Mouse (Mus musculus) kidney, postnatal 4 days (tissue): ENCODE results near the gene Fam173a.
A peak's percentile ranks its signal among the peaks of the same experiment; 100 is the strongest.

ENCODE experiments used
- DNase-seq, 2 experiments: peaks; one replicate each; pipeline ENCODE4 v3.0.0; 2021; ENCODE audit warnings: mixed read lengths in 2 of 2

Gene Fam173a

DNA sequence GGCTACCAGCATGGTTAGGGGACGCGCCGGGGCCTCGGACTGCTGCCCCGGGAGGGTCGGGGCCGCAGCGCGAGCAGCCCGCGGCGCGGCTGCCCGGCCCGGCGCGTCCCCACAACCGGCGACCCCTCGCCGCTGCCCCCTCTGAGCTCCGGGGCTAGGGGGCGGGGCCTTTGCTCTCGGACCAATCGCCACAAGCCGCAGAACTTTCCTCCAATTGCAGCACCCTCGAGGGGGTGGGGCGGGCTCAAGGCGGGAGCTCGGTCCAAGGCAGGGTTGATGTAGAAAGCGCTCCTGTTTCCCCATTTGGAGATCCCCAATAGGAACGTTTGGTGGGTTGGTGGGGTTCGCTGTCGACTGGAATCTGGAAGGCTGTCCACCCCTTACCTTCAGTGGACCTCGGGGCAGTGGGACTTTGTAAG lies 4.3 kb upstream of the Fam173a start, which contains the start of gene Metrn:
Metrn (minus strand) TSS at position 186 of the 419 bp plus-strand sequence.
- peak; percentile 94 to 96 for DNase-seq

DNA sequence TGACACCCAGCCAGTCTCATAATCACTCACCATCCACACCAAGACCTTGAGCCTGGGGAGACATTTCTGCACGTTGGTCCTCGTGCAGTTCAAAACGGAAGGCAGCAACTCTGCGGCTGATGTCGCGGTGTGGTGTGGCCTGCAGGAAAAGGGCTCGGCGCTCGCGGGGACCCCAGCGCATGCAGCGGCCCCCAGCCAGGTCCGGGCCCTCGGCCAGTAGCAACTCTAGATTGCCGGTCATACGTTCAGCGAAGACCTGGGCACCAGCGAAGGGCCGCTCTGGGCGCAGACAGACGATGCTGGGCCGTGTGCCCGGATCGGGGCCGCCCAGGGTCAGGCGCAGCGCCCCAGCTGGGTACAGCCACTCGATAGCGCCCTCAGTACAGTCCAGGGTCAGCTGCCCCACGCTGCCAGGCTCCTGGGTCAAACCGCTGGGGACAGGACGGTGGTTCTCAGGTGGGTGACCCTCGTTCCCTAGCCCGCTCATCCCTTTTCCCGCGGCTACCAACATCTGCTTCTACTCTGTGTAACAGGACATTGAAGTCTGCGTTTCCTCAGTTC lies 3.6 kb upstream of the Fam173a start:
- DNase-seq = peak; percentile 35 to 51

DNA sequence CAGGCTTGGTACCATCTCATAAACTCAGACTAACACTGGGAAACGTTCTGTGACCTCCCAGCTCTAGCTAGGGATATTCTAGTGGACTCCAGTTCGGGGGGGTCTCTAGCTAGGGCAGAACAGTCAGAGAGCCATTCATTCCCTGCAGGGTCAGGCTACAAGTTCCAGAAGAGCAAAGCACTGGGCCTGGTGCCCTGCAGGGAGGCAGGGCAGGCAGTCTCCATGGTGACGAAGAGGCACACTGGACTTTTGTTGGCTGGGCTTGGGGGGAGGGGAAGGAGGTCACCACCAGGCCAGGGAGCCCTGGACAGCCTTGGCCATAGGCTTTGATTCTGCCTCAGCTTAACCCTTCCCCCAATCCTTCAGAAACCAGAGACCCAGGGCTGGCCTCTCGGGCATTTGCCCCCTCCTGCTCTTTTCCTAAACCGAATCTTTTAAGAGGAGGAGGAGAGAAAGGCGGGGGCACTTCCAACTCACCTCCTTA lies 3.0 kb upstream of the Fam173a start, which contains the start of gene AC134908.4:
AC134908.4 (minus strand) TSS at position 51 of the 484 bp plus-strand sequence.
- peak; percentile 51 to 72 for DNase-seq

DNA sequence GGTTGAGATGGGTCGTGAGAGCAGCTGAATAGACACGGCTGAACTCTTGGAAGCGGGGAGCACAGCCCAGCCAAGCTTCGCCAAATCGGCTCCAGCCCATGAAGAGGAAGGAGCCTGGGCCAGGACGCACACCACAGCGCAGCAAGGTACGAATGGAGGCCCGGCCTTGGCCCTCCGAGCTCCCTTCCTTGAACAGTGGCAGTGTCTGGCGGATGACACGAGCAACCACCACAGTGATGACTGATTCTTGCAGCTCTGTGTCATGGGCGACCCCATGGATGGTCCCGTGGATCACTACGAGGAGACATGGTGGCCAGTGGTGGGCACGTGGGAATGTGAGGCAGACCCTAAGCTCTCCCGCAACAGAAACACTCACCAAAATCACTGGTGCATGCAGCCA lies 2.3 kb upstream of the Fam173a start:
- DNase-seq = no peak

DNA sequence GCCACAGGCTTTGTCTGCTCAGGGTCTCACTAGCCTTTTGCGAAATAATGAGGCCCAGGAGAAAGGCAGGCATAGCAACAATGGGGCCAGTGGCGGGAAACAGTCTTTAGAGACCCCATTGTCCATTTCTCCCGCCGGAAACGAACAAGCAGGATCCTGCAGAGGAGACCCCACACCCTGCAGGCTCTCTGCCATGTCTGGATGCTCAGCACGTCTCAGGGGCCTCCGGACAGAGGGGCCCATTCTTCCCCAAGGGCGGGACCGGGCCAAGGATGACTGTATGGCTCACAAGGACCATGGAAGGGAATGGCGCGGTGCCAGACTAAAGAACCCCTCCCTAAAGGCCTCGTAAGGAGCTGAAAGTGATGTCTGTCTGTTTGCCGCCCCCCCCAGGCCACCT lies 1.5 kb upstream of the Fam173a start:
- no peak for DNase-seq

DNA sequence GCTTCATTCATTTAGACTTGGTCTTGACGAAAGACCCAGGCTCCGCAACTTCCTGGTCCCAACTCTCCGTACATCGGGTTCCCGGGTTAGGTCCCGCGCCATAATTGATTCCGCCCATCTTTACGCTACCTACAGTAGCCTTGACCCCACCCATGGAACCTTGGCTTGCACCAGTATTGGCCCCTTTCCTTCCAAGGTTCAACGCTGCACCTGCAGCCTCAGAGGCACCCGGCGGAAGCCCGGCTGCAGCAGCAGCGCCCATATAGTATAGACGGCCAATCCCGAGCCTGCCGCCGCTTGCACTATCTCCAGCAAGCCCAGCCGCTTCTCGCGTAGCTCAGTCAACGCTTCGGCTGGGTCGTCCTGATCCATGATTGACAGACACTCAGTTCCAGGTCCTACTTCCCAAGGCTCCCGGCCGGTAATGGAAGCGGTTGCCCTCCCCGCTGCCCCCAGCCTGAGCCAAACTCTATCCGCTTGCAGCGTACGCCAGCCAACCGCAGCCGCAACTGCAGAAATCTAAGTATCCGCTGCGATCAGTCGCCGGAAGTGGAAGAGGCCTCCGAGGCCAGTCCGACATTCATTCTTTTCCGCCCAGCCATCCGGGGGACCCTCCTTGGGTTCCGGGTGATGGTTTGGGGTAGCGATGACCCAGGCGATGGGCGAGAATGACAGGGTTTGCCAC lies 716 bp downstream of the Fam173a start:
- peak; percentile 90 to 92 for DNase-seq

DNA sequence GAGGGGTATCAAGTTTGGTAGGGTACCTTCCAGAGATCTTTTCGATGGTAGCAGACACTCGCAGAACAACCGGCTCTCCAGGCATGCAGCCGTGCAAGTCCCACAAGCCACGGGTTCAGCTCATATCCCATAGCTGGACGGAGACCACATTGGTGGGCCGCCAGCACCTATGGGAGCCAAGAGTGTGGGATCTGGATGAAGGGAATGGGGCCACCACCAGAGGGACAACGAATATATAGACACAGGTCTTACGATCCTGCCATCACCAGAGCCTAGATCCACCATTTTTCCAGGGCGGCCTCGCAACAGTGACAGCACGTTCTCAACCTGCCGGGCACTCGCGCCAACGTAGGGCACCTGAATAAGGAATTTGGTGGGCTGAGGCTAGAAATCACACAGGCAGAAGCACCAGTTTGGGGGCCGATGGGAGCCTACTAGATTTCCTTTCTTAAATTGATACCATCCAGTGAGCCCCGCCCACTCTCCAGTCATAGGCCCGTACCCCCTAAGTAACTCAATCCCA lies 1.3 kb downstream of the Fam173a start:
- no peak for DNase-seq

DNA sequence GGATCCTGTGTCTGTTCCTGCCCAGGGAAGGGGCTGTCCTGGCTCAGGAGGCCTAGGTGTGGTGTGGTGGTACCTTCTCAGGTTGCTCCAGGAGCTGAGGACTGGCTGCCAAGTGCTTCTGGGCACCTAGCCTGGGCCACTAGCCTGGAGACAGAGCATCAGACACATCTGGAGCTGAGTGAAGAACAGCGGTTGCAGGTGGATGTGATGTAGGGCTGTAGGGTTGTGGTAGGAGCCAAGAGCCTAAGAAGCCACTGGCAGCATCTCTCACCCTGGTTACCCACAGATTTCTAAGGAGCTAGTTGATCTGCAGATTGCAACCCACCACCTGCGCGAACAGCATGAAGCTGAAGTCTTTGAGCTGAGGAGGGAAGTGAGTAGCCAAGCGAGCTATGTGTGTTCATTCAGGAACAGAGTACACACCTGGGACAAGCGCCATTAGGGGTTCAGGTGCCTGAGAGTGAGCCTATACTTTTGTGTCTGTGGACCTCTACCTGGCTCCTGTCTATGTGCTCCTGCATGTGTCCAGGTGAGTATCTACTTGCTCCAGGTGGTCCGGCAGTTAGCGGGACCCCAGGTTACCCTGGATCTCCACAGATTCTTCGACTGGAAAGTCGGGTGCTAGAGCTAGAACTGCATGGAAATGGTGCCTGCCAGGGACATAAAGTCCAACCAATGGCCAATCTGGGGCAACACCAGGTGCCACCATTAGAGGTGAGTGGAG lies 5.8 kb downstream of the Fam173a start:
- DNase-seq = no peak

DNA sequence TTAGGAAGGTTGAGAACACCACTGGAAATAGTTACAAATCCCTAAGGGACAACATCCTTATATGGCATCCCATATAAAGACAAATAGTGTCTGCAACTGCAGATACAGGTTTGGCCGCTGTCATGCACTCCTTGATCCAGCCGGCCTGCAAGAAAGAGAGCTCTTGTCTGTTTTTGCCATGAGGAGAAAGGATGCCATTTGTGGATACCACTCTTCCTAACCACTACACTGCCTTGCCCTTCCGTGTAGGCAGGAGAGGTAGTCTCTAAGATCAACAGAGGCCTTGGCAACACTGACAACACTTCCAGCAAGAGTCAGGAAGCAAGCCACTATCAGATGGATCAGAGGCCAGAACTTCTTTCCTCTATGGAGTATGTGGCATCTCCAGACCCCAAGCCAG lies 6.4 kb downstream of the Fam173a start, which contains the start of gene Ccdc78:
Ccdc78 (plus strand) TSS at position 301 of the 400 bp plus-strand sequence.
- no peak for DNase-seq

DNA sequence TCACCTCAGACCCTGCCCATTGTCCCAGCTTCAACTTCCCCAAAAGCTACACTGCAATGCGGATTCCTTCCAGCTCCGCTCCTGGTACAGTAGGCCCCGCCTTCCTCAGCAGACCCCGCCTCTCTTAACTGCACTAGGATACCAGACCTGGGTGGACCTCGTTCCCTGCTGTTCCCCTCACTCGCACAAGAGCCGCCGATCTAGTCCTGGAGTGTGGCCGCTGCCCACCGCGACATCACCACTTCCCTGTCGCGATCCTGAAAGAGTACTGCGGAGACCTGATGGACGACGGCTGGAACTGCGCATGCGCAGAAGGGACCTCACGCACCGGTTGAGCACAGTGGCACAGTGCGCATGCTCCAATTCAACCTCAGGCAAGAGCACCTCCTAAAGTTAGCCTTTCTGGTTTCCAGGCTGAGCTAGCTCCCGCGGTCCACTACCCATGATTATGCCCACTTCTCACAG lies 7.4 kb downstream of the Fam173a start, which contains the start of gene Haghl:
Haghl (minus strand) TSS at position 393 of the 465 bp plus-strand sequence.
- DNase-seq = peak; percentile 97 to 99

DNA sequence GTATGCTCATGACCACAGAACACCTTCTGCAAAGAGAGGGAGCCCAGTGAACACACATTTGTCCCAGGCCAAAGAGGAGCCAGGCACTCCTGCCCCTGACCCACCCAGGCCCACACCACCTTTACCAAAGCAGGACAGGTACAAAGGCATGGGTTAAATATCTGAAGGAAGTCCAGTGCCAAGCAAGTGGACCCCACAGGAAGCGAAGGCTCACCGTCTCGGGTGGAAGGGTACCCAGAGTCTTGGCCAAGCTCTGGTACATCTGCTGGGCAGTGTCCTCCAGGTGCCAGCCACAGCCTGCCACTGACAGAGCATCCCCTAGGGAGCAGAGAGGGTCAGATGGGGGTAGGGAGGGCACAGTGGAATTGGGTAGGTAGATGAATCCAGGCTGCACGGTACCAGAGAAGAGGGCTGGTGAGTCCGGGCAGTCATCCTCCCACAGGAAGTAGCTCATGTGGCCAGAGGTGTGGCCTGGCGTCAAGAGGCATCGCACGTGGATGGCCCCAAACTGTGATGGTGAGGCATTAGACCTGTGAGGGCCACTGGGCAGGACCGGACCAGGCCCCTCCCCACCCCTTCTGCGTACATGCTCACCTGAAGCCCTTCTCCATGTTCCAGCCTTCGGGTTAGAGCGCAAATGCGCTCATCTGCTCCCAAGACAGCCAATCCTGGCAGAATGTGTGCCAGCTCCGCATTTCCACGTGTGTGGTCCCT lies 8.7 kb downstream of the Fam173a start:
- DNase-seq = no peak

DNA sequence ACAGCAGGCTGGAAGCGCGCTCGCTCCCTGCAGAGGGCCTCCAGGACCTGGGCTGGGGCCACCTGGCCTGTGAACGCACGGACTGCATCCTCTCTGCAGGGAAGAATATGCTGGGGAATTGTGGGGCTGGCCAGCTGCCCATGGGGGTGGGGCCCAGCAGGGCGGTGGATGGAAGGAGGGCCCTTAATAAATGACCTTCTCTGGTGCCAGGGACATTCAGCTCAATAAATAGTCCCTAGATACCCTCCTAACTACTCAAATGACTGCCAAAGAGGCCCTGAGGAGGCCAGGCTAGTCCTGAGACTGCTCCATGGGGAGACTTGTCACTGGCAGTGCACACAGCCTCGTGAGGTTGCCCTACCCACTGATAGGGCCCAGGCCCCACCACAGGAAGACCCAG lies 9.6 kb downstream of the Fam173a start:
- no peak for DNase-seq

DNA sequence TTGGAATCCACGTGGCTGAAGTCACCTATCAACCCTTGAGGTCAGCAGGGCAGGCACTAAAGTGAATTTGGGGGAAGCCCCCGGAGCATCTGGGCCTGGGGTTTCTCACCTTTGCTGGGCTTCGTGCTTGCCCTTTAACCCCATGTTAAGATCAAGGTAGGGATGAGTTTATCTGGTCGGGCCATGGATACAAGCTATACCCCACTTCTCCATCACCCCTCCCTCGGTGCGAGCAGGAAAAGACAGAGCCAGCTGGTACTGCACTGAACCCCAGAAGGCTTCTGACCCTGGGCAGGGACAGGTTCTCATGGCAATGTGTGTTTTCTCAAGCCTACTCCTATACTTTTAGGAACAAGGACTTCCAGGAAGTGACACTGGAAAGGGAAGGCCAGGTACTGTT lies 11.4 kb downstream of the Fam173a start:
- no peak for DNase-seq

DNA sequence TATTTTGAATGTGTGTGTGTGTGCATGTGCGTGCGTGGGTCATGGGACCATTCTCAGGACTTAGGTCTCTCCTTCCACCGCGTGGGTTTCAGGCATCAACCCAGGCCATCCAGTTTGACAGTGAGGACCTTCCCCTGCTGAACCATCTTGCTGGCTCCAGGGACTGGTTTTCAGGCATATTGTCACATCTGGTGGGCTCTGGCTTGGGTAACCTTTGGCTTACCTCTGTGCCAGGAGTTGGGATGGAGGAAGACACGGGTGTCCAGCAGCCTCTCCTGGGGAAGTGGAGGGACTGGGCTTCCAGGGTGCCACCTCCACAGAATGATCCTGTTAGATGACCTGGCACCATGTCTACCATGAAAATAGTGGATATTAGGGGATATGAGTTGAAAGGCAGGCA lies 14.8 kb downstream of the Fam173a start:
- no peak for DNase-seq

DNA sequence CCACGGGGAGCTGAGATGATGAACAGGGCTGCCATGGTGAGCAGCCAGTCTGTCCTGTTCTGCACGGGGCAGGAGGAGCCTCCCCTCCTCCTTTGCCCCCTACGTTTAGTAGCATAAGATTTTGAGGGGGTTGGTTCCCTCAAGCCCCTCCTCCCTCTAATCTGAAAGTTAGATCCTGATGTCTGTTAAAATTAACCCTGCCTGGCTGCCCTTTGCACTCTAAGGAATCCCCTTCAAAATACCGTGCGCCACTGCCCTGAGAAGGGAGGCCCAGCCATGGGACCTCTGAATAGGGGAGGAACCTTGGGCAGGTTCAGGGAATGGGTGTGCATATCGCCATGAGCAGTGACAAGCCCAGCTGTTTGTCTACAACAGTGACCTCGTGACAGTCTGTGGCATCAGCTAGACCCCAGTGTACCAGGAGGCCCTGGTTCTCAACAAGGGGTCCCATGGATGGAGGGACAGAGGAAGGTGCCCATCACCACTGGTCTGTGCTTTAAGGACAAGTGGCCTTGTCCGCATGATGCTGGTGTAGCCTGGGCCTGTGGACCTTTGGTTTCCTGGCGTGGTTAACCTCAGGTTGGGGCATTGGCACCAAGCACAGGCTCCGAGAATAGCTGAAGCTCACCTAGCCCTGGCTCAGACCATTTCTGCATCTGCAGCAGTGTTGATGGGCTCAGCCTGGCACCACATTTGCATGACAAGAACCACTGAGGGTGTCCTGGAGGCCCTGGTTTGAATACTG lies 17.2 kb downstream of the Fam173a start:
- DNase-seq = no peak

DNA sequence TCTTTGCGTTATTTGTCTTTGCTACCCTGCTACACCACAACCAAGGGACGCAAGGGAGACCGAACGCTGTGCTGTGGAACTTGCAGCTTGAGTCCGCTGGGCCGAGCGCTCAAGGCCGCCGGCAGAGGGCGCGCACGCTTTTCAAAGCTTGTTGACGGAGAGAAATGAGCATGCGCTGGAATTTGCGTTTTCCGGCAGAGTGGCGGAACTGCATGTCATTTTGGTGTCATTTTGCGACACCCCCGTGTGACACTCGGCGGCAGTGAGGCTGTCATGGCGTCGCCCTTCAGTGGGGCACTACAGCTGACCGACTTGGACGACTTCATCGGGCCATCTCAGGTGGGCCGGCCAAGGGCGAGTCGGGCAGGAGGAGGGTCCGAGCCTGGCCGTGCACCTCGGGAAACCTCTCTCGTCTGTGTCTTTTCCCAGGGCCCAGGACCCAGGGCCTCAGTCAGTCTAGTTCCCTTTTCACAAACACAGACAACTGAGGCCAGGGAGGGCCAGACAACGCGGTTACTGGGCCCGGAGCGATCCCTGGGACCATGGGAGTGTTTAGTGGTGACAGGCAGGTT lies 19.1 kb downstream of the Fam173a start, which contains the start of gene Narfl:
Narfl (plus strand) TSS at position 228 of the 572 bp plus-strand sequence.
- peak; percentile 99 for DNase-seq

DNA sequence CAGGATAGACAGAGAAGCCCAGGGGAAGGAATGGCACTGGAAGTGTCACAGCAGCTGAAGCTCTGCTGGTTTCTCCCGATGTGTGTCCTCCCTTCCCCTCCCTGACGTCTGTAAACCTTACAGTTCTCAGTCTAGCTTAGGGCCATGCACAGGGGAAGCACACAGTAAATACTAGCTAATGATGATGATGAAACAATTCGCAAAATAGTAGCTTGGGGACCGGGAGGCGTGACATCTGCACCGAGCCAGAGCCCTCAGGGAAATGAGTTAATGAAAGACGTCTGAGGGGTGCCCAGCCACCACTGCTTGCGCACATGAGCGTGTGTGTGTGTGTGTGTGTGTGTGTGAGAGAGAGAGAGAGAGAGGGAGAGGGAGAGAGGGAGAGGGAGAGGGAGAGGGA lies 23.4 kb downstream of the Fam173a start:
- no peak for DNase-seq

DNA sequence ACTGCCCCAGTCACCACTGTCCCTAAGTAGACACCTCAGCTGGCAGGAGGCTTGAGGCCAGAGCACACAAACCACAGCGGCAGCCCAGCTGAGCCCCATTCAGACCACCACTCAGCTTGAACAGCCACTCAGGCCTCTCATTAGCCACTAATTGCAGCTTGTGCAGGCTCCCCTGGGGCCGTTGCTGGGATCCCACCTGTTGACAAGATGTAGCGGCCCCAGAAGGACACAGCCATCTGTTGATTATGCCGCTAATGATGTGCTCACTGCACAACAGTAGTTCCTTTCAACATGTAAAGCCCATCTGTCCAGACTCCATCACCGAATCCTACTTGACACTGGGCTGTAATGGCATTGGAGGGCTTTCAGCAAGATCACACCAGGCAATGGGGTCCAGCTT lies 26.8 kb downstream of the Fam173a start:
- no peak for DNase-seq

DNA sequence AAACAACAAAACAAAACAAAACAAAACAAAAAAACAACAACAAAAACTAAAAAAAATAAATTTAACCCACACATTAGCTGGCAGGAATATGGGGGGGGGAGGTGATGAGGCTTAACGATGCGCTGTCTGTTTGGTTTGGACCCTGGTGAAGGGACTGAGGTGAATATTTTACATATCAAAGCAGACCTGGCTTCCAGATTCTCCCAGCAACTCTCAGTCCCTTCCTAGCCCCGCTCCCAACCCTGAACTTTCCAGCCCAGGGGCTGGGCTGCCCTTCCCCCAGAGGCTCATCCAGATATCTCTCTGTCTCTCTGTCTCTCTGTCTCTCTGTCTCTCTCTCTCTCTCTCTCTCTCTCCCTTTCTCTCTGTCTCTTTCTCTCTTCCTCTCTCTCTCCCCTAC lies 30.1 kb downstream of the Fam173a start:
- DNase-seq = no peak

DNA sequence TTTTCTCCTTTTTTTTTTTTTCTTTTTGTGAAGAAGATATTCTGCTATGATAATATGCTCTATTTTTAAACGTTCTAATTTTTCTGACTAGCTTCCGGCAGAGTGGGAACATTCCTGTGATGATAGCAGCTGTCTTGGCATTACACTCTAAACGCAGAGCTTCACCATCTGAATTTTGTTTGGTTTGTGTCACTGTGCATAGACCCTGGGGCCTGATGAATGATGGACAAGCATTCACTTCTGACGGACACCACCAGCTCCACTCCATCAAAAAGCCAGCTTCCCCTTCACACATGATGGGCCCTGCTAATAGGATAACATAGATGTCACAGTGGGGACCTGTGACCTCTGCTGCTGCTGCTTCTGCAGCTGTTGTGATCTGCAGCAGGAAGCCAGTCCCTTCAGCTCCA lies 31.1 kb downstream of the Fam173a start:
- DNase-seq = no peak

DNA sequence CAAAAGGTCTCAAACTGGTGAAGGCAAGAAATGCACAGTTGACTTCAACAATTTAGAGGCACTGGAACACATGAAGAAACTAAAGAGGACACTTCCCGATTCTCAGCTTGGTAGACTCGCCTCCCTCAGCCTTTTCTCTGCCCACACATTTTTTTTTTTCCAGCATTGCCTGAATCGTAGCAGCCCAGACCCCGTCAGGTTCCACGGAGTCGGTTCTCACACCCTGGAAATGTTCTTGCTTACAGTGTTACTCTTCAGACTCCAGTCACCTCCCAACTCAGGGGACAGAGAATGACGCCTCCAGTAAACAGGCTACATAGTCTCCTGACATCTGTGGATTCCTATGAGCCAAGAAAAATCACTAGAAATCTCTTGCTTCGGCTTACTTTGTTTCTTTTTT lies 32.6 kb downstream of the Fam173a start:
- no peak for DNase-seq
